Mouse (Mus musculus) T-helper 2 cell (primary cell): ENCODE results near the gene Lrrc29.

Experiments used
- in situ Hi-C: fragments of 300-600 bp; cut with MboI, MseI; formaldehyde crosslinking; loops from one replicate; pipeline ENCODE4 v1.15.1; 2025; ENCODE audit warnings: high pct_unique_total_duplicates

Gene Lrrc29

GRCm38 (mm10) chr8:105268342-105269074, 57.6 kb downstream of the Lrrc29 start:
- in situ Hi-C loops, result no loop called here

- in situ Hi-C loops, result no loop called here
Measured at GRCm38 (mm10) chr8:105266775-105267174, 59.3 kb downstream of the Lrrc29 start.

GRCm38 (mm10) chr8:105265128-105265527, 61.0 kb downstream of the Lrrc29 start:
- in situ Hi-C loops, result no loop called here

GRCm38 (mm10) chr8:105264024-105264982, 61.8 kb downstream of the Lrrc29 start, which contains the start of the genes Tradd and Fbxl8:
Gene Tradd, minus strand, starts transcription at chr8:105264609.
Gene Fbxl8, plus strand, starts transcription at chr8:105264648.
- in situ Hi-C loops, result no loop called here

- in situ Hi-C loops, result no loop called here
Measured at GRCm38 (mm10) chr8:105263244-105263912, 62.7 kb downstream of the Lrrc29 start.
